Mouse (Mus musculus): ENCODE measurements at regions not wholly inside any gene's neighbourhood (a gene's known extent, or its start where the extent isn't known, plus 50 kb on each side); places are given as distances from the start of the nearest gene placed in this dataset.
A peak's percentile ranks its signal among the peaks of the same experiment; 100 is the strongest.

DNA sequence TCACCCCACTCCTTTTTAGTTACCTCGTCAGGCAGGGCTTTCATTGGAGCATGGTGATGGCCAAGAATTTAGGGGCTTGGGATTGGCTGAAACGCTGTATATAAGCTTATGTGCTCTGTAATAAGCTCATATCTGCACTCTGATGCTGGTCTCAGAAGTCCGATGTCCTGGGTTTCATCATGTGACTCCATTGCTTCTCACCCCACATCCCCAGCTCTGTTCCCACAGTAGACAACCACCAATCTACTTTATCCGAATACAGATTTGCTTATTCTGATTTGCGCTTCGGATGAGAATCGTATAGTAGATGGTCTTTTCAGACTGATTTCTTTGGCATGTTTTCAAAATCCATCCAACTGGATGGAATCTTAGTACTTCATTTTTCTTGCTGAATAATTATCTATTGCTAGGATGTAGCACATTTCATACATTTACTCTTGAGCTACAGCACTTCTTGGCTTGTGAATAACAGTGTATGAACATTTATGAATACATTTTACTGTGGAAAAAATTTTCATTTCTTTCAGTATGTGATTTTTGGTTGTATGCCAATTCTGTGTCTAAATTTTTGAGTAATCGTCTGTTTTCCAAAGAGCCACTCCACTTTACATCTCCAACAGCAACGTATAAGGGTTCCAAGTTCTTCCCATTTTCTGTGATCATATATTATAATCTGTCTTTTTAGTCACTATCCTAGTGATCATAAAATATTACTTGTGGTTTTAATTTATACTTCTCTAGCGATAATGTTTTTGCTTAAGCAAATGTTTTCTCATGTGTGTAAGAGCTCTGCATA lies 185.7 kb downstream of the Hace1 start:
- DNase-seq: no peak

DNA sequence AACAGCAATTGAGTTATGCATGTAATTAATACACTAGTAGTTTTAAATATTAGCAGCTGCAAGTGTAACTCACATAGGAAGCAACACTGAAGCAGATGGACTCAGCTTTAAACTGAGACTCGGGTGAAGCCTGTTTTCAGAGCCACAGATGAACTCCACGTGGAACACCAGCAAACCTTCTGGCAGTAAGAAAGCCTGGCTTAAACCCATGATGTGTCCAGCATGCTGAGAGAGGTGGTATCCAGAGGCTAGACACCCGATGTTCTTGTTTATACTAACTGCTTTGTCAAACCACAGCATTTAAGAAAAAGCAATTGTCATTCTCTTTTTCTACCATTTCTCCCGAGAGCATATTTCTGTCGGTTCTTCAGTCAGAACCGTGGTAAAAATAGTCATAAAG lies 202.1 kb downstream of the Hace1 start:
- peak; percentile 3 for DNase-seq

DNA sequence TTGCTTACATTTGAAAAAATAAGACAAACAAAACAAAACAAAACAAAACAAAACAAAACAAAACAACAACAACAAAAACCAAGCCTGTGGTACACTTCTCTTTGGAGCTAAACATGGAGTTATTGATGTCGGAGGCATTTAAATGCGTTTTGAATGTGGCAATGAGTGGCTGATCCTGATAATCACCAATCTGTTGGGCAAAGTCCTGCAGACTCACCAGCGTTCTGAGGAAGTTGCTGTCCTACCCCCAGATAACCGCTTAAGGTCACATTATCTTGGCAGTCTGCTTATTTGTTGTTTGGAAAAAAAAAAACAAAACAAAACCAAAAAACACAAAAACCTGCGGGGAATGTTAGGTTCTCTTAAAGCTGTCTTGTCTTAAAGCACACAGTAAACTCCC lies 205.4 kb downstream of the Hace1 start:
- no peak for DNase-seq

DNA sequence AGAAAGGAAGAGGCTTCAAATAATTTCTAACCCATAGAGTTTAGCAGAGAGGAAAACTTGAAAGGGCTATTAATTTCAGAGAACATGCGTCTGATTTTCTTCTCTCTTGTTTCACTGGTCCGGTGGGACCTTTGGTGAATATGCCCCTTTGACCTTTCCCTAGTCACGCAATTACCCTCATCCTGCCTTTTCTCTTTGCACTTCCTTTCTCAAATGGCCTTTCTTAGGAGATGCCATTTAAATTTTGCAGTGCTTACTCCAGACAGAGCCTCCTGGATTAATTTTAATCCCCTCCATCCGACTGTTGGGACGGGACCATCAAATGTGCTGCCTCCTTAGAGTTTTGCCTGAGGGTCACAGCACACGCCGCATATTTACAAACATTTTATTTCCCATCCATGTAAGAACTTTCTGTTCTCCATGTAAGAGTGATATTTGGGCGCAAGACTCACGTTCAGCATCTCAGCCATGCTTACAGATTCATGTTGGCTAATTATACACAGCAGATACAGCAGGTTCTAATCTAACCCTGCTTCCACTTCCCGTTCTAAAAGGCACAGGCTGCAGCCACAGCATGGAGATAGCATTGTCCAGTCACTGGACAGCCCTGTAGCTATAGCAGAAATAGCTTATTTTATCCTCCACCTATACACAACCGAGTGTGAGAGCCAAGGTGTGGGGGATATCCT lies 206.0 kb downstream of the Hace1 start:
- no peak for DNase-seq

DNA sequence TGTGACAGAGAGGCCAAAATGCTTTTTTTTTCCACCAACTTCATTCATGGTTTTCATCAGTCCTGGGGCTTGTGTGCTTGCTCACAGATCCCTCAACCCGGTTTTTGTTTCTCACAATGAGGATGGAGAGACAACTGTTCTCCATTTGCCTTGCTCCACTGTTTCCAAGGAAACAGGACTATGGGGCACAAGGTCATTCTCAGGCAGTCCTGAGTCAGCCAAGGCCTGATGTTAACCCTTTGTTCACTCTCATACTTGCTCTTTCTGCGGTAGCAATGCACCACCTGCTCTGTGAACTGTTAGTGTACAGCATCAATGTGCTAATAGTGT lies 206.5 kb downstream of the Hace1 start:
- DNase-seq: no peak

DNA sequence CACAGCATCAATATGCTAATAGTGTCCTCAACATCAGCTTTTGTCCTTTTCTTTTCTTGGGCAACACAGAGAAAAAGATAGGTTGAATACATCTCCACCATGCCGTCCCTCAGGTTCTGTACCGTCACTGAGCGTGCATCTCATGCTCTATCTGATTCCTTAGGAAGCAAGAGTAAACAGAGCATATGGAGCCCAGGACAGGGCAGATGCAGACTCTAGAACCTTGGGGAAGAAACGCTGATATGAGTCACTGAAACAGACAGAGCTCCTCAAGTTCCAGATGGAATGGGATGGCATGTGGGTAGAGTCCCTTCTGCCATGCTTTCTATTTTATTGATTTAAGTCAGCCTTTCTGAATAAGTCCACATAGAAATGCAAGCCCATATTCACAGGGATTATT lies 206.9 kb downstream of the Hace1 start:
- DNase-seq: no peak

DNA sequence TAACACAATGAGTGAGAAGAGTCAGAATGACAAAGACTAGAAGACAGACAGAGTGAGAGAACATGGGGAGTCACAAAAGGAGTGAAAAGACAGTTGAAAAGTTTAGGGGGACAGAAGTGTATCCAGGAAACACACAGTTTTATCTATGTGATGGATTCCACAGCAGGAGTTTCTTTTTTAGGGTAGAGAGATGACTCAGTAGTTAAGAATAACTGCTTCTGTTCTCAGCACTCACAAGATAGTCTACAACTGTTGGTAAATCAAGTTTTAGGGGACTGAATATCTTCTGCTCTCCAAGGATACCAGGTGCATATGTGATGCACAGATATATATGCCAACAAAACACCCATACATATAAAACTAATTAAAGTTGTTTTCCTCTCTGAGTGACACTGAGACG lies 210.7 kb downstream of the Hace1 start:
- DNase-seq: no peak

DNA sequence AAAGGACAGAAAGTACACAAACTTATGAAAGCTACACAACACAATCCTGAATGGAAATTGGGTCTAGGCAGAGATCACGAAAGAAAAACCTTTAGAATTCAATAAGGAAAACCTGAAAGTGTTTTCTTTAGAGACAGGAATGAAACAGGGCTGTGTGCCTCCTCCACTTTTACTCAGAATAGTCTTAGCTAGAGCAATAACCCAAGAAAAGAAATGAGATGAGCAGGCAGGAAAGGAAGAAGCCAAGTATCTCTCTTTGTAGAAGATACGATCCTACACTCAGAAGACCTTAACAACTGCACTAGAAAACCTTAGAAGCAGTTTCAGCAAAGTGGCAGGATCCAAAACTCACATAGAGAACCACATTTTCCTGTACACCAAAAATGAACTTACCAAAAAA lies 218.0 kb downstream of the Hace1 start:
- DNase-seq: no peak

DNA sequence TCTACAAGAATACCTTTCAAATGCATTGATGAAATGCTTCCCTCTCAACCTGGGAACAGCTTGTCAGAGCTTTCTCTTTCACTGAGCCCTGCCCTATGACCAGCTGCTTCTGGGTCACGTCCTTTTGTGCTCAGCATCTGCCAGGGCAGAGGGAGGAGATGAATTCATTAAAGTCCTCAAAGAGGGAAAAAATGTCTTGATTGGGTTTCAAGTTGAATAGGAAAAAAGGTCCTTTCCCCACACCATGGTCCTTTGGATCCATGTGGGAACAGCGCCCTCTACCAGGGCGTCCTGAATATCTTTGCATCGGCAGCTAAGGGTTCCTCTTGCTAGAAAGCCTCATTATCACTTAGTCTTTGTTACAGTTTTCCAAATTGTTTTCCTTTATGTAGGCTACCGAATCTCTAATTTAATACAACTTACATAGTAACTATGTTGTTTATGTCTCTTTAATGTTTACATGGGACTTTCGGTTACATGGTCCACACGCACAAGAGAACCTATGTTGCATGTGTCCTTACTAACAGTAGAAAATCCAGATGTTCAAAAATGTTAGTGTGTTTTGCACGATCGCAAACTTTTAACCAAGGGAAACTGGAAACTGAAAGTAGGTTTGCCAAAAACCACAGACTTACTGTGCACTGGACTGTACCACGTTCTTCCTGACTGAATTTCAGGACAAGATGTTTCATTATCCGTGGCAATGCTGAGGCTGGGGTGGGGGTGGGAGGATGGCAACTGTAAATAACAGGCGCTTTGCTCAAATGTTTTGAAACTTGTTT lies 222.6 kb downstream of the Hace1 start:
- DNase-seq: peak; percentile 25

DNA sequence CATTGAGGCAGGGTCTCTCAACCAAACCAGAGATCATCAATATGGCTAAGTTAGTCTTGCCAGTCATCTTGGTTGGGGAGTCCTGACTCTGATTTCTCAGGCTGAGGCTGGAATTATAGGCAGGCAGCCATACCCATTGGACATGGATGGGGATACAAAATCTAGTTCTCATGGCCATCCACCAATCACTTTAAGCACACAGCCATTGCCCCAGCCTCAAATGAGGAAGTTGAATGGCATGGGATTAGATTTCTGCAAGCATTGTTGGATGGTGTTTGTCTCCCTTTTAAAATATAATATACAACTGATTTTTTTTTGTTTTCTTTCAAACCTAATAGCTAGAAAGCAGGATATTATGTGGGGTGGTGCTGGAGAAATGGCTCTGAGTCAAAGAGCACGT lies 223.8 kb downstream of the Hace1 start:
- no peak for DNase-seq

DNA sequence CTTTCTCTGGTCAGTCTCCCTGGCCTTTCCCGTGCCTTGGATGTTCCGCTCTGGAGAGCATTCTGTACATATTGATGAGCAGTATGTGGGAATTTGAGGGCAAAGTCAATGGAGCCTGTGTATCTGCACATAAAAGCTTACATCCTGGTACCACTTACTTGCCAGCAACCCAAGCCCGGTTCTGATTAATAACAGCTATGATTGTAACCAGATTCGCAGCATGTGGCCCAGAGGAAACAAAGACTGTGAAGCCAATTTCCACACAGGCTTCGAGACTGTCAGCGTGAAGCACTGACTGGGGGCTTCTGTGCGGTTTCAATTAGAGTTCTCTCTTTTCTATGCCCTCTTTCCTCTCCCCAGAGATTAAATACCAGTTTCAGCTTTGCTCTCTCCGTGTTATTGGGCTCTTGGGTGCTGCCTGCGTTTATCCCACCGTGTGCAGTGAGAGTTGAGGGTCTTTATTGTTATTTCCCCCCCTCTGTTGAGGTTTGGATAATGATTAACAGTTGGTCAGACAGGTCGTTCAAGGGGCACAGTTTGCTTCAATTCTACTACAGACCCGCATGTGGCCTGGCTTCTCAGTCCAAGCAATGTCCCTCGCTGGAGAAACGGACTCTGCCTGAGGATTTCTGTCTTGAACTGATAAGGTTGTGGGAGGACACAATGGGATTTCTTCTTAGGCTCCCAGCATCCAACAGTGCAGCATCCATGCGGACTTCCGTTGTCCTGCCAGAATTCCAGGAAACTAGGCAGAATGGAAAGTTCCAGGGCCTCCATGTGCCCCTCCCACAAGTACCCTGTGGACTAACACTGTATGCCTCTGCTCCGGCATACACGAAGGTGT lies 229.6 kb downstream of the Hace1 start:
- DNase-seq: no peak

DNA sequence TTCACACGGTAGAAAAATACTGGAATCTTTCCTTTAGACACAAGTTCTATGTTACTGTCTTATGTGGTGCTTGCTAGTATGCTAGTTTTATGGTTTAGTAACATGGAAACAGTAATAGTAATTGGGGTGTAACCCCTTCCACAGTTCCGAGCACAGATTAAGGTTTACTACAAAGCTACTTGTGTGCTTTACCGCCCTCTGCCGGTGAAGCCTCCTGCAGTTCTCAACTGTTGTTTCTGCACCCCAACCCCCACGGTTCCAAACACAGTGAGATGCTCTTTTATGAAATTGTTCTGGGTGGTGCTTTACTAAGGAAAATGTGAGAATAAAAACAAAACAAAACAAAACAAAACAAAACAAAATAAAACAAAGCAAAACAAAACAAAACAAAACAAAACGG lies 234.3 kb downstream of the Hace1 start:
- peak; percentile 62 for DNase-seq

DNA sequence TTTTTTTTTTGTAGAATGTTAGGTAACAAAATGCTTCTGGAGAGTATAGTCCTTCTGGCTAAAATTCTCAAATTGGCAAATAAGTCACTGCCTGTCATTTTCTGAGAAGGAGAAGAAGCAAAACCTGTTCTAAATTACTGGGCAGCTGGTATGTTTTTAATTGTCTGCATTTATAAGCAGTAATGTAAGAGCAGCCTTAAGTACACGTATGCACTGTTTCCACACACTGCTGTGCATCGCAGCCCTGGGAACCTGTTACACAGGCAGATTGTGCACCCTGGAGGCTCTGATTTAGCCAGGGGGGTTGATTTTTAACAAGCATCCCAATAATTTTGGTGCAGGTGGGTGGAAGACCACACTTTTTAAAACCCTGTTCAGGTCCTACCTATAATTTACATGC lies 236.2 kb downstream of the Hace1 start:
- DNase-seq: no peak

DNA sequence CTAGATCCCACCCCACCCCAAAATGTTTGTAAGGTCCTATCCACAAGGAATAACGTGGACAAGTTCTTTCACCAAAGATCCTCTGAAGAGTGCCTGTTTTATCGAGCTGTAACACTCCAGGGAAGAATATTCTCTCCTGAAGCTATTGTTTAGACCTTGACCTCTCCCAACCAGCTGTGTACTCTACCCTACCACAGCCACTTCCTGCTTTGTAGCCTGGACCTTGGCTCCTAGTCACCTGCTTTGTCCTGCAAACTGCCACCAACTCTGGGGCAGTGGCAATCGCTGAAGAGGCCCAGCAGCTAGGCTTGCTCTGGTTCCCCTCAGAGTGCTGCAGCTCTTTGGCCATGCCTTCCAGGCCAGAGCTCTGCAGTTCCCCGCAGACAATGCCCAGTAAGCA lies 239.1 kb downstream of the Hace1 start:
- DNase-seq: no peak

DNA sequence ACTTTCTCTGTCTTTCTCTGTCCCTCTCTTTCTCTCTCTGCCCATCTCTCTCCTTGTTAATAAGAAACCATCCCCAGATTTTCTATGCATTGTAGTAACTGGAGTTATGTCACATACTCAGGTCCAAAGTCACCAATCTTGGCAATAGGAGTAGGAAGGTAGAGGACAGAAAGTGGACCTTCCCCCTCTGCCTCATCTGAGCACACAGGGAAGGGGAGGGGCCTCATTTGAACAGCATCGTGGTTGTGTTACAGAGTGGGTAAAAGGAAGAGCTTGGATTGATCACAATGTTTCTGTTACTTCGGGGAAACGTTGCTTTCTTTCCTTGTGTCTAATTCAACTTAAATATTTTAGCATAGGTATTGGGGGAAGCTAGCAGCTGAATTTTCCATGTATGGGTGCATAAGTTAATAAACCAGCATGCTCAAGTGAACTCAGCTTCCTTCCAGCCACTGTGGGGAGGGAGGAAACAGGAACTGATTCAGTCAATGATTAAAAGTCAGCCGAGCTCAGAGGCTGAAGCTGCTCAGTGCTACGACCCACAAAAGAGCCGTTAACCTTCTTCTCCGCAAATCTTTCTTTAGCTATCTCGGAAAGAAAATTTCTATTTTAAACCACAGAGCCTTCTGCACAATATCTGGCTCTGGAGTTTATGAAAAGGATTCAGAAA lies 243.5 kb downstream of the Hace1 start:
- no peak for DNase-seq

DNA sequence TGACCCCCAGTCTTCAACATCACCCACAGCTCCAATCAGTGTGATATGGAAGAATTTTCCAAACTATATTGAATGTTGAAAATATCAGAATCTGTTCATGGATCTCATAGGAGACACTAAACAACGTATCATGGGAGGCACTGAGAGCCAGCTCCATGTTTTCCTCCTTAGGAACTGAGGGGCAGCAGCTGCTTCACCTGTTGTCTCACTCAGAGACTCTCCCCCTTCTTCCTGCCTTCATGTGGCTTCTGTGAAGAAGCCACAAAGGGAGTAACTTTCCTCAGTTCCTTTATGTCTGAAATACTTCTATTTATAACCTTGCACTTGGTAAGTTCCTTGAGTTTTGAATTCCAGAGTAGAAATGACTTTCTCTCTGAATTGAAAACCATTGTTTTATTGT lies 244.6 kb downstream of the Hace1 start:
- DNase-seq: no peak

DNA sequence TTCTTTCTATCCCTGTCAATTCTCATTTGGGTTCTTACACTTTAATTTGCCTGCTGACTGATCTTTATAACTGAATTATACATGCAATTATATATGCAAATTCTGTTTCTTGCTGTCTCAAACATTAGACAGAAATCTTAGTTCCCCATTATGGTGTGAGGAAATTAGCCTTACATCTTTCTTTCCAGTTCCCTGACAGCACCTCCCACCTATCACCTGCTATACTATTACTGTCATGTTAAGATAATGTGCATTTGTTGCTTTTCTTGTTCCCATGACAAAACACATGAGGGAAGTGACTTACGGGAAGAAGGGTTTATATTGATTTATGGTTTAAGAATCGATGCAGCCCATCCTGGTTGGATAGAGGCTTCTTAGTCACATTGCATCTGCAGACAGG lies 246.0 kb downstream of the Hace1 start:
- no peak for DNase-seq

DNA sequence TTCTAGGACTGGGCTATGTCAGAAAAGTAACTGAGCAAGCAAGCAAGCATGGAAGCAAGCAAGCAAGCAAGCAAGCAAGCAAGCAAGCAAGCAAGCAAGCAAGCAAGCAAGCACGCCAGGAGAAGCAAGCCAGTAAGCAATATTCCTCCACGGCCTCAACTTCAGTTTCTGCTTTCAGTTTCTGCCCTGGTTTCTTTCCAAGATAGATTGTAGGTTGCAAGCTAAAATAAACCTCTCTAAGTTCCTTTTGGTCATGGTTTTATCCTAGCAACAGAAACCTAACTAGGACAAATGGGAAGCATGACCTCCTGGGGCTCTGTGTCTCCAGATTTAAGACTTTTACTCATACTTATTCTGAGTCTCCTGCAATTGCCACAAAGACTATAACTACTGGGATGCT lies 271.0 kb downstream of the Hace1 start:
- DNase-seq: no peak

DNA sequence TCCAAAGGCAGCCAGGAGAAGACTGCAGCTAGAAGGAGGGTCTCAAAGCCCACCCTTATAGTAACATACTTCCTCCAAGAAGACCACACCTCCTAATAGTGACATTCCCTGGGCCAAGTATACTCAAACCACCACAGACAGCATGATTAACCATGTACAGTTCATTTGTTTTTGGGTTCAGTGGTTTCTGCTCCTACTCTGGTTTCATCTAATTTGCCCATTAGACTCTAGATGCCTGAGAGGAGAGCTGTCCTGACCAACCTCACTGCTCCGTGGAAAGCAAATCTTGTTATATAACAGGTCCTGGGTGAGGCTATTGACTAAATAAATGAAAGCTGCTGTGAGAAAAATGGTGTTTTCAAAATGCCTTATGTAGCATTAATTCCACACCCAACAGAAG lies 272.2 kb downstream of the Hace1 start:
- DNase-seq: no peak

DNA sequence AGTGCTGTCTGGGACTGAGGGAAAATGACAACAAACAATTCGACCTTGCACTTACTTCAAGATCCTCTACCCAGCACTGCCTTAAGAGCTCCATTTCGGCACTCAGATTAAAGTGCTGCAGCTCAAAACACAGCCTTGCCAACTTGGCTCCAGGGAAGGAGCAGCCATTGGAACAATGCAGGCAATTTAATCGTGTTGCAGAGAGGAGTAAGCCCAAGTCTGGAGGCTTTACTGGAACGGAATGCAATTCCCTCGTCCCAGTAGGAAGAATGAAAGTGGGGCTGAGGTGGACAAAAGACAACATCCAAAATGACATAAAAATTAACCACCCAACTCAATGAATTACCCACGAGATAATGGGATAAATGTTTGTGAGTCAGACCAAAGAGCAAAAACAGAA lies 273.0 kb downstream of the Hace1 start:
- no peak for DNase-seq

DNA sequence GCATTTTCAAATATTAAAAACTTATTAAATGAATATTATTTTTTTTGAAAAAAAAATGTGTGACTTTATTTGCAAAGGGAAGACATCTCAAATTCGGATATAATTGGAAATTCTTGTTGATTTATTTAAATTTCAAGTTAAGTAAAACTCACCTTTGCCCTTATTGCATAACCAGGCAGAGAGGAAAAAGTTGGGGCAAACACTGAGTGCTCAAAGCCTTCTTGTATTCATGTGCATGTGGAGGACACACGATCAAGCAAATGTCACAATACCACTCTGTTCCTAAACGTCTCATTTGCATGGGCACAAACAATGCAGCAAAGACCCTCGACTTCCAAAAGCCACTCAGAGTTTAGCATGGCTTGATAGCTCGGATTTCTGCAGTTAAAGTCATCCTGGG lies 275.1 kb downstream of the Hace1 start:
- no peak for DNase-seq

DNA sequence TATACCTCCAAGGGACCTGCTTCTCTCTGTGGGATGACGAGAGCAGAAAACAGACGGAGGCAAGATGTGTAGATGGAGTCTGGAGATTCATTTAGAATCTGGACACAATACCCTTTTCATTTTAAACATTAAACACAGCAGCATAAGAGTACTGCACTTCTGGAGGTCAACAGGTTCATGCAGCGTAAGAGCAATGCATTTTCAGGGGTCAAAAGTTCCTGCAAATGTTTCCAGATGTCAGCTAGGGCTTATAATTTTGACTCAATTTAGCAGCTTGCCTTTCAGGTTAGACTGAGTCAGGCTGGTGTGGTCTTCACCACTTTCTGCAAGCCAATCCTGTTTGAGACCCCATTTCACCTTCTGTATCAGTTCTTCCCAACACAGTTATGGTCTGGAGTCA lies 277.9 kb downstream of the Hace1 start:
- DNase-seq: no peak

DNA sequence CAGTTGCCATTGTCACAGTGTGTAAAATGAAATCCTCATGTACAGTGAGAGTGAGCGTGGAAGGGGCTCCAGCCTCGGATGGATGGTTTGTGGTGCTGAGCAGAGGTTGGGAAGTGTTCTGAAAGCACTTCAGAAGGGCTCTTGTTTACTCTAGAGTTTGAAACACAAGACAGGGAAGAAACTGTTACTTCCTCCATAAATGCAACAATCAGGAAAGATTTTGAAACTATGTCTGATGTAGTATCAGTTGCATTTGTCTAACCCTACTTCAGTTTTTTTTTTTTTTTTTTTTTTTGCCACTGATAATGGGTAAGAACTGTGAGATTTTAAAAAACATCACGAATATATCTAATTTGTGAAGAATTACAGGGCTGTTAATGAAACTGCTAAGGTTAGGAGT lies 281.5 kb downstream of the Hace1 start:
- DNase-seq: no peak
